Mouse (Mus musculus): ENCODE data around the gene Ptk6. TPM values are rescaled to one million over a fixed set of nuclear protein-coding genes. Genes with fewer than 3 reads are reported as not detected.

Gene Ptk6
- total RNA-seq (2012; rRNA removed): 0.11 and 0.22 TPM in 2 replicates

GRCm38 (mm10) chr2:181202422-181202821, at the start of gene Ptk6:
TSS of gene Ptk6 (minus strand) at chr2:181202789.
- in situ Hi-C loops (cut with MboI; ENCODE audit: low sequenced_read_pairs in 2 of 2, unreplicated experiment in 2 of 2): no loop called here
- TF ChIP-seq ZNF384 (IDR thresholded peaks at IDR 0.05; ENCODE audit: low read depth, low read length) (no peak), ZC3H11A (IDR thresholded peaks at IDR 0.05; ENCODE audit: borderline replicate concordance, low read depth, low read length) (no peak), HCFC1 (IDR thresholded peaks at IDR 0.05; ENCODE audit: borderline replicate concordance, insufficient read depth, low read length) (no peak), CHD2 (IDR thresholded peaks at IDR 0.05; ENCODE audit: low read depth, low read length) (no peak), MAFK (IDR thresholded peaks at IDR 0.05; ENCODE audit: insufficient read depth, low read depth, low read length) (no peak)
- Histone ChIP-seq H3K4me3 (ENCODE audit: insufficient read depth in 1 of 2, low read depth in 1 of 2, low read length in 2 of 2, poor library complexity in 1 of 2, severe bottlenecking in 1 of 2) (no peak within 1 kb of the TSS), H3K9ac (ENCODE audit: insufficient read depth, low read depth, low read length, poor library complexity, severe bottlenecking) (no peak within 1 kb of the TSS), H3K36me3 (ENCODE audit: control insufficient read depth, insufficient read depth, low read length, poor library complexity, severe bottlenecking) (no peaks in the 10 kb centered on the region), H3K4me1 (ENCODE audit: control insufficient read depth in 2 of 2, insufficient read depth in 2 of 2, low read length in 2 of 2, poor library complexity in 1 of 2) (peaks cover 0 to 4% of the 10 kb centered on the region in 2 experiments; a peak in 1 of 4 replicates), H3K9me3 (ENCODE audit: control insufficient read depth, insufficient read depth, low read depth, low read length) (no peaks in the 10 kb centered on the region), H3K27ac (ENCODE audit: insufficient read depth, low read depth, low read length, poor library complexity, severe bottlenecking) (no peak within 1 kb of the TSS)
- DNase-seq (ENCODE audit: low read depth, low spot score): no peak

- no peak overlapping the region for H3K9ac ChIP-seq (ENCODE audit: insufficient read depth, low read depth, low read length, poor library complexity, severe bottlenecking)
- H3K27ac ChIP-seq (ENCODE audit: insufficient read depth, low read depth, low read length, poor library complexity, severe bottlenecking): no peak overlapping the region
- no peaks in the 10 kb centered on the region for H3K4me1 ChIP-seq (ENCODE audit: control insufficient read depth in 2 of 2, insufficient read depth in 2 of 2, low read length in 2 of 2, poor library complexity in 1 of 2)
- no peak for TF ChIP-seq HCFC1 (IDR thresholded peaks at IDR 0.05; ENCODE audit: borderline replicate concordance, insufficient read depth, low read length)
- no peak for TF ChIP-seq MAFK (IDR thresholded peaks at IDR 0.05; ENCODE audit: insufficient read depth, low read depth, low read length)
- no peak for TF ChIP-seq CHD2 (IDR thresholded peaks at IDR 0.05; ENCODE audit: low read depth, low read length)
- no peak for TF ChIP-seq ZC3H11A (IDR thresholded peaks at IDR 0.05; ENCODE audit: borderline replicate concordance, low read depth, low read length)
- TF ChIP-seq ZNF384 (IDR thresholded peaks at IDR 0.05; ENCODE audit: low read depth, low read length): no peak
- peaks cover 22% of the 10 kb centered on the region for H3K36me3 ChIP-seq (ENCODE audit: control insufficient read depth, insufficient read depth, low read length, poor library complexity, severe bottlenecking)
- DNase-seq (ENCODE audit: low read depth, low spot score): no peak
- H3K4me3 ChIP-seq (ENCODE audit: insufficient read depth in 1 of 2, low read depth in 1 of 2, low read length in 2 of 2, poor library complexity in 1 of 2, severe bottlenecking in 1 of 2): no peak overlapping the region
- no peaks in the 10 kb centered on the region for H3K9me3 ChIP-seq (ENCODE audit: control insufficient read depth, insufficient read depth, low read depth, low read length)
- in situ Hi-C loops (cut with MboI; ENCODE audit: low sequenced_read_pairs in 2 of 2, unreplicated experiment in 2 of 2): no loop called here
Measured at GRCm38 (mm10) chr2:181251841-181252240, 49.3 kb upstream of the Ptk6 start.

- Histone ChIP-seq H3K9ac (ENCODE audit: insufficient read depth, low read depth, low read length, poor library complexity, severe bottlenecking) (no peak overlapping the region), H3K9me3 (ENCODE audit: control insufficient read depth, insufficient read depth, low read depth, low read length) (no peaks in the 10 kb centered on the region), H3K4me3 (ENCODE audit: insufficient read depth in 1 of 2, low read depth in 1 of 2, low read length in 2 of 2, poor library complexity in 1 of 2, severe bottlenecking in 1 of 2) (no peak overlapping the region), H3K36me3 (ENCODE audit: control insufficient read depth, insufficient read depth, low read length, poor library complexity, severe bottlenecking) (peaks cover 11% of the 10 kb centered on the region), H3K4me1 (ENCODE audit: control insufficient read depth in 2 of 2, insufficient read depth in 2 of 2, low read length in 2 of 2, poor library complexity in 1 of 2) (peaks cover 1 to 7% of the 10 kb centered on the region in 2 experiments; a peak in 3 of 4 replicates), H3K27ac (ENCODE audit: insufficient read depth, low read depth, low read length, poor library complexity, severe bottlenecking) (no peak overlapping the region)
- in situ Hi-C loops (cut with MboI; ENCODE audit: low sequenced_read_pairs in 2 of 2, unreplicated experiment in 2 of 2): no loop called here
- TF ChIP-seq MAFK (IDR thresholded peaks at IDR 0.05; ENCODE audit: insufficient read depth, low read depth, low read length) (no peak), CHD2 (IDR thresholded peaks at IDR 0.05; ENCODE audit: low read depth, low read length) (no peak)
- DNase-seq (ENCODE audit: low read depth, low spot score): no peak
Measured at GRCm38 (mm10) chr2:181249217-181249616, 46.6 kb upstream of the Ptk6 start.

- no peak for DNase-seq (ENCODE audit: low read depth, low spot score)
- TF ChIP-seq ZNF384 (IDR thresholded peaks at IDR 0.05; ENCODE audit: low read depth, low read length) (no peak), MAFK (IDR thresholded peaks at IDR 0.05; ENCODE audit: insufficient read depth, low read depth, low read length) (no peak), CHD2 (IDR thresholded peaks at IDR 0.05; ENCODE audit: low read depth, low read length) (no peak), ZC3H11A (IDR thresholded peaks at IDR 0.05; ENCODE audit: borderline replicate concordance, low read depth, low read length) (no peak), HCFC1 (IDR thresholded peaks at IDR 0.05; ENCODE audit: borderline replicate concordance, insufficient read depth, low read length) (no peak)
- in situ Hi-C loops (cut with MboI; ENCODE audit: low sequenced_read_pairs in 2 of 2, unreplicated experiment in 2 of 2): no loop called here
- no peaks in the 10 kb centered on the region for H3K36me3 ChIP-seq (ENCODE audit: control insufficient read depth, insufficient read depth, low read length, poor library complexity, severe bottlenecking)
- H3K27ac ChIP-seq (ENCODE audit: insufficient read depth, low read depth, low read length, poor library complexity, severe bottlenecking): no peak overlapping the region; the same call in 1 of the 2 replicates
- H3K4me3 ChIP-seq (ENCODE audit: insufficient read depth in 1 of 2, low read depth in 1 of 2, low read length in 2 of 2, poor library complexity in 1 of 2, severe bottlenecking in 1 of 2): no peak overlapping the region
- H3K9ac ChIP-seq (ENCODE audit: insufficient read depth, low read depth, low read length, poor library complexity, severe bottlenecking): no peak overlapping the region
- H3K9me3 ChIP-seq (ENCODE audit: control insufficient read depth, insufficient read depth, low read depth, low read length): no peaks in the 10 kb centered on the region
- peaks cover 9 to 11% of the 10 kb centered on the region in 2 experiments for H3K4me1 ChIP-seq (ENCODE audit: control insufficient read depth in 2 of 2, insufficient read depth in 2 of 2, low read length in 2 of 2, poor library complexity in 1 of 2)
Measured at GRCm38 (mm10) chr2:181245031-181245430, 42.4 kb upstream of the Ptk6 start.

Data from ES-E14 (cell line).